Mouse (Mus musculus): ENCODE measurements around the gene Atp2b1. TPM values are rescaled to one million over a fixed set of nuclear protein-coding genes. Genes with fewer than 3 reads are reported as not detected.

Gene Atp2b1
- polyA plus RNA-seq, 1 experiment: 9.3 TPM

DNA sequence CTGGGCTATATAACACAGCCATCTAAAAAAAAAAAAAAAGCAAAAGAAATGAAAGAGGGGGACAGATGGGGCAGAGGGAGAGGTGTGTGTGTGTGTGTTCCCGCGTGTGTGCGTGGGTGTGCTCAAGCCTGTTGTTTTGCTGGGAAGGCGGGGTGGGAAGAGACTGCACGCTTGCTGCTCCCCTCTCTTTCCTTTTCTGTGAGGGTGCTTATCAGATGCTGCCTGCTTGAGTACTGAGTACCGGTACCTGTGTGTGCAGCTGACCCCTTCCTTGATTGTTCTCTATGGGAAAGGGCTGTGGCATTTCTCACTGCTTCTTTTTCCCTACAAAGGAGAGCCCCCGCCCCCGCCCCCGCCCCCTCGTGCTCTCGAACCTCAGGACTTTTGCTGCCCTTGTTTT is 15.9 kb downstream of the Atp2b1 start:
- no peak for DNase-seq (ENCODE audit: low read depth in 1 of 2, low spot score in 2 of 2)
- no peaks in the 10 kb centered on the region for H3K27me3 ChIP-seq (ENCODE audit: control insufficient read depth, insufficient read depth, low read length)
- 61% methylated on average over 11 of the region's 11 CpGs for WGBS
- no peak for TF ChIP-seq CTCF (IDR thresholded peaks at IDR 0.05; ENCODE audit: extremely low read depth, insufficient read depth, insufficient read length, insufficient replicate concordance)
- TF ChIP-seq POLR2A (IDR thresholded peaks at IDR 0.05; ENCODE audit: low read depth, low read length): no peak
- H3K4me1 ChIP-seq (ENCODE audit: control insufficient read depth, insufficient read depth, insufficient read length): no peaks in the 10 kb centered on the region; the same call in none of the 2 replicates
- H3K36me3 ChIP-seq (ENCODE audit: control insufficient read depth, insufficient read depth, low read length): no peaks in the 10 kb centered on the region; the same call in 1 of the 2 replicates
- no peak overlapping the region for H3K27ac ChIP-seq (ENCODE audit: insufficient read depth, low read length)
- H3K4me3 ChIP-seq (ENCODE audit: extremely low read depth, insufficient read depth, insufficient read length): no peak overlapping the region

DNA sequence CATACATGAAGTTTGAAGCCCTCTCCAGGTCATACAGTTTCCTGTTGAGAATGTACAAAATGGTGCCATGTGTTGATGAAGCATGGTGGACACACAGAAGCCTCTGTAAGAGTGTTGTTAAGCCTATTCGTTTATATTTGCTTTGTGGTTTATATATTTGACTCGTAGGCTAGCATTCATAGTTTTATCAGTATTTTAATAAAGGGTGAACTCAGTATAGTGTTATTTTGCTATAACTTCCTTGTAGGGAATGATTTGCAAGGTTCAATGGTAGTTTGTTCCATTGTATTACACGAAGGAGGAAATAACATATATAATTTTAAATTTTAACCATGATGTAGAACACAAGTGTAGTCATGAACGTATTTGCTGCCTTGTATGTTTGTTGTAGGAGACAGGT is 25.9 kb downstream of the Atp2b1 start:
- Histone ChIP-seq H3K27me3 (ENCODE audit: control insufficient read depth, insufficient read depth, low read length) (no peaks in the 10 kb centered on the region), H3K4me3 (ENCODE audit: extremely low read depth, insufficient read depth, insufficient read length) (no peak overlapping the region), H3K36me3 (ENCODE audit: control insufficient read depth, insufficient read depth, low read length) (peaks cover 1% of the 10 kb centered on the region), H3K4me1 (ENCODE audit: control insufficient read depth, insufficient read depth, insufficient read length) (no peaks in the 10 kb centered on the region; the same call in 1 of the 2 replicates), H3K27ac (ENCODE audit: insufficient read depth, low read length) (no peak overlapping the region)
- no peak for DNase-seq (ENCODE audit: low read depth in 1 of 2, low spot score in 2 of 2)
- TF ChIP-seq CTCF (IDR thresholded peaks at IDR 0.05; ENCODE audit: extremely low read depth, insufficient read depth, insufficient read length, insufficient replicate concordance): no peak
- TF ChIP-seq POLR2A (IDR thresholded peaks at IDR 0.05; ENCODE audit: low read depth, low read length): no peak
- WGBS: 90% methylated on average over 4 of the region's 4 CpGs

DNA sequence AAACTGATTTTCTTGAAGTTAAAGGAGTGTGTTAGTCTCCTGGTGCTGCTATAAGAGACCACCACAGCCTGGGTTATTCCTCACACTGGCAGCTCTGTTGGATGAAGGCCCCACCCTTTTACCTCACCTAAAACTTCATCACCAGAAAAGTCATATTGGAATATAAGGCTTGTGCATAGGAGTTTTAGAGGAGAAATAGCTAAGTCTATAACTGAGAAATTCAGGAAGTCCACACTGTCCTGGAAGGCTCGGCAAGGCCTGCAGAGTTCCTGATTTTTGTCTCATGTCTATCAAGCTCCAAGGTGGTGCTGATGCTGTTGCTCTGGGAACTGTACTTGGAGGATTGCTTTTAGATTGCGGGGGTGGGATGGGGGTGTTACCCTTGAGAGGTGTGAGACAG is 26.6 kb downstream of the Atp2b1 start:
- H3K27ac ChIP-seq (ENCODE audit: insufficient read depth, low read length): no peak overlapping the region
- no peaks in the 10 kb centered on the region for H3K27me3 ChIP-seq (ENCODE audit: control insufficient read depth, insufficient read depth, low read length)
- no peak for DNase-seq (ENCODE audit: low read depth in 1 of 2, low spot score in 2 of 2)
- H3K4me3 ChIP-seq (ENCODE audit: extremely low read depth, insufficient read depth, insufficient read length): no peak overlapping the region
- TF ChIP-seq CTCF (IDR thresholded peaks at IDR 0.05; ENCODE audit: extremely low read depth, insufficient read depth, insufficient read length, insufficient replicate concordance): no peak
- peaks cover 4% of the 10 kb centered on the region for H3K4me1 ChIP-seq (ENCODE audit: control insufficient read depth, insufficient read depth, insufficient read length)
- WGBS: 87% methylated on average over 2 of the region's 2 CpGs
- peaks cover 1% of the 10 kb centered on the region for H3K36me3 ChIP-seq (ENCODE audit: control insufficient read depth, insufficient read depth, low read length)

DNA sequence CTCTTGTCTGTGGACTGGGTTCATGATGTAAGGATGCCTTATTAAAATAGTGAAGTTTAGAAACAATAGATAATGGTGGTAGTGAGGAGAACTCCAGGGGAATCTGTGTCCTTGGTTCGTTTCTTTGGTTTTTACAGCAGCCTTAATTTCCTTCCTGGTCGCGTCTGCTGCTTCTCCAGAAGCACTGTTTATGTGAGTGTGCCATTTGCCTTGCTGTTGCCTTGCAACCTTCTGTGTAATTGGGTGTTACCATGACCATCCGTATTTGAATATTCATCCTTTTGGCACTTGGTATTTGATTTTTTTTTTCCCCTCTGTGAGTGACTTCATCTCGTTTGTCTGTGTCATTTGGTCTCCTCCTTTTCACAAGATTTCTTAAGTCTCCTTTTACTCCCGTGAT is 27.8 kb downstream of the Atp2b1 start:
- H3K27ac ChIP-seq (ENCODE audit: insufficient read depth, low read length): no peak overlapping the region
- H3K4me1 ChIP-seq (ENCODE audit: control insufficient read depth, insufficient read depth, insufficient read length): peaks cover 5% of the 10 kb centered on the region
- WGBS: 63% methylated on average over 6 of the region's 6 CpGs
- H3K27me3 ChIP-seq (ENCODE audit: control insufficient read depth, insufficient read depth, low read length): no peaks in the 10 kb centered on the region
- H3K4me3 ChIP-seq (ENCODE audit: extremely low read depth, insufficient read depth, insufficient read length): no peak overlapping the region
- TF ChIP-seq CTCF (IDR thresholded peaks at IDR 0.05; ENCODE audit: extremely low read depth, insufficient read depth, insufficient read length, insufficient replicate concordance) (no peak), POLR2A (IDR thresholded peaks at IDR 0.05; ENCODE audit: low read depth, low read length) (no peak)
- DNase-seq (ENCODE audit: low read depth in 1 of 2, low spot score in 2 of 2): no peak
- H3K36me3 ChIP-seq (ENCODE audit: control insufficient read depth, insufficient read depth, low read length): peaks cover 1% of the 10 kb centered on the region; the same call in 1 of the 2 replicates

GRCm38 (mm10) chr10:98942999-98943398 is 28.8 kb downstream of the Atp2b1 start:
- TF ChIP-seq POLR2A (IDR thresholded peaks at IDR 0.05; ENCODE audit: low read depth, low read length): no peak
- no peak for TF ChIP-seq CTCF (IDR thresholded peaks at IDR 0.05; ENCODE audit: extremely low read depth, insufficient read depth, insufficient read length, insufficient replicate concordance)
- peaks cover 9% of the 10 kb centered on the region for H3K4me1 ChIP-seq (ENCODE audit: control insufficient read depth, insufficient read depth, insufficient read length)
- no peaks in the 10 kb centered on the region for H3K27me3 ChIP-seq (ENCODE audit: control insufficient read depth, insufficient read depth, low read length)
- no peak overlapping the region for H3K27ac ChIP-seq (ENCODE audit: insufficient read depth, low read length)
- DNase-seq (ENCODE audit: low read depth in 1 of 2, low spot score in 2 of 2): no peak
- no peak overlapping the region for H3K4me3 ChIP-seq (ENCODE audit: extremely low read depth, insufficient read depth, insufficient read length)
- peaks cover 1% of the 10 kb centered on the region; the same call in 1 of the 2 replicates for H3K36me3 ChIP-seq (ENCODE audit: control insufficient read depth, insufficient read depth, low read length)
- 92% methylated on average over 8 of the region's 8 CpGs for WGBS

DNA sequence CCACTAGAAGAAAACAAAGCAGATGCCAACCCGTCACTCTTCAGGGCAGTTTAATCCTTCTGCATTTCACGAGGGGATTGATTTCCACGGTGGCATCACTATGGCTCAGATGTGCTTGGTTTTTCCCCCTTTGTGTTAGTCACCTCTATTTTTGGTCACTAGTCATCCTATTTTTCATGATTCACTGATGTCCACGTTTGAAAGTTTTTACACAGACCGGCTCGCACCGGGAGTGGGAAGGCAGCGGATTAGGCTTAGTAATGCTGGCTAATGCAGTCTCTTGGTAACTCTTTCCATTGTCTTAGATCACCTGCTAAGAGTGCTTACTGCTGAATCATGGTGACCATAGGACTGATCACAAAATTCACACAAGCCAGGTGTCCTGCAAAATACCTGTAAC is 29.7 kb downstream of the Atp2b1 start:
- Histone ChIP-seq H3K27me3 (ENCODE audit: control insufficient read depth, insufficient read depth, low read length) (no peaks in the 10 kb centered on the region), H3K4me3 (ENCODE audit: extremely low read depth, insufficient read depth, insufficient read length) (no peak overlapping the region), H3K27ac (ENCODE audit: insufficient read depth, low read length) (no peak overlapping the region), H3K36me3 (ENCODE audit: control insufficient read depth, insufficient read depth, low read length) (peaks cover 1% of the 10 kb centered on the region; the same call in 1 of the 2 replicates), H3K4me1 (ENCODE audit: control insufficient read depth, insufficient read depth, insufficient read length) (peaks cover 9% of the 10 kb centered on the region)
- DNase-seq (ENCODE audit: low read depth in 1 of 2, low spot score in 2 of 2): no peak
- no peak for TF ChIP-seq CTCF (IDR thresholded peaks at IDR 0.05; ENCODE audit: extremely low read depth, insufficient read depth, insufficient read length, insufficient replicate concordance)
- no peak for TF ChIP-seq POLR2A (IDR thresholded peaks at IDR 0.05; ENCODE audit: low read depth, low read length)
- WGBS: 93% methylated on average over 8 of the region's 8 CpGs

- peak in 1 of 2 experiments; percentile 29 for DNase-seq (ENCODE audit: low read depth in 1 of 2, low spot score in 2 of 2)
- Histone ChIP-seq H3K4me3 (ENCODE audit: extremely low read depth, insufficient read depth, insufficient read length) (no peak overlapping the region), H3K4me1 (ENCODE audit: control insufficient read depth, insufficient read depth, insufficient read length) (peaks cover 16% of the 10 kb centered on the region), H3K36me3 (ENCODE audit: control insufficient read depth, insufficient read depth, low read length) (no peaks in the 10 kb centered on the region), H3K27ac (ENCODE audit: insufficient read depth, low read length) (no peak overlapping the region), H3K27me3 (ENCODE audit: control insufficient read depth, insufficient read depth, low read length) (no peaks in the 10 kb centered on the region)
- 66% methylated on average over 9 of the region's 9 CpGs for WGBS
- no peak for TF ChIP-seq POLR2A (IDR thresholded peaks at IDR 0.05; ENCODE audit: low read depth, low read length)
- no peak for TF ChIP-seq CTCF (IDR thresholded peaks at IDR 0.05; ENCODE audit: extremely low read depth, insufficient read depth, insufficient read length, insufficient replicate concordance)
Measured at GRCm38 (mm10) chr10:98946031-98946791, 32.0 kb downstream of the Atp2b1 start.

Measured in spleen, adult 2 months (tissue).